Mouse (Mus musculus): ENCODE measurements around the gene Cpe. TPM values are rescaled to one million over a fixed set of nuclear protein-coding genes. Genes with fewer than 3 reads are reported as not detected.
A peak's percentile ranks its signal among the peaks of the same experiment; 100 is the strongest.

Cpe gene
- total RNA-seq, 2 experiments from 2014 or later = not detected

GRCm38 (mm10) chr8:64640599-64640998 lies 52.3 kb downstream of the Cpe start:
- no peak for ATAC-seq (replicated peaks; ENCODE audit: low FRiP score, low TSS enrichment, poor library complexity, severe bottlenecking)

- ATAC-seq (replicated peaks; ENCODE audit: low FRiP score, low TSS enrichment, poor library complexity, severe bottlenecking) = no peak
These were observed 53.2 kb downstream of the Cpe start for GRCm38 (mm10) chr8:64639676-64640075.

- ATAC-seq (replicated peaks; ENCODE audit: low FRiP score, low TSS enrichment, poor library complexity, severe bottlenecking) = no peak
These were observed 58.0 kb downstream of the Cpe start for GRCm38 (mm10) chr8:64634901-64635300.

- ATAC-seq (replicated peaks; ENCODE audit: low FRiP score, low TSS enrichment, poor library complexity, severe bottlenecking) = no peak
These were observed 58.6 kb downstream of the Cpe start for GRCm38 (mm10) chr8:64634131-64634865.

GRCm38 (mm10) chr8:64632169-64632568 lies 60.7 kb downstream of the Cpe start:
- ATAC-seq (replicated peaks; ENCODE audit: low FRiP score, low TSS enrichment, poor library complexity, severe bottlenecking) = no peak

GRCm38 (mm10) chr8:64631761-64632160 lies 61.1 kb downstream of the Cpe start:
- ATAC-seq (replicated peaks; ENCODE audit: low FRiP score, low TSS enrichment, poor library complexity, severe bottlenecking) = no peak

GRCm38 (mm10) chr8:64629034-64629760 lies 63.7 kb downstream of the Cpe start:
- no peak for ATAC-seq (replicated peaks; ENCODE audit: low FRiP score, low TSS enrichment, poor library complexity, severe bottlenecking)

- no peak for ATAC-seq (replicated peaks; ENCODE audit: low FRiP score, low TSS enrichment, poor library complexity, severe bottlenecking)
These were observed 64.8 kb downstream of the Cpe start for GRCm38 (mm10) chr8:64628039-64628438.

- no peak for ATAC-seq (replicated peaks; ENCODE audit: low FRiP score, low TSS enrichment, poor library complexity, severe bottlenecking)
These were observed 68.2 kb downstream of the Cpe start for GRCm38 (mm10) chr8:64624603-64625037.

- peak; percentile 85 for ATAC-seq (replicated peaks; ENCODE audit: low FRiP score, low TSS enrichment, poor library complexity, severe bottlenecking)
These were observed 72.3 kb downstream of the Cpe start for GRCm38 (mm10) chr8:64620365-64621150.

- ATAC-seq (replicated peaks; ENCODE audit: low FRiP score, low TSS enrichment, poor library complexity, severe bottlenecking) = no peak
These were observed 73.2 kb downstream of the Cpe start for GRCm38 (mm10) chr8:64619661-64620060.

- peak; percentile 91 for ATAC-seq (replicated peaks; ENCODE audit: low FRiP score, low TSS enrichment, poor library complexity, severe bottlenecking)
These were observed 74.2 kb downstream of the Cpe start for GRCm38 (mm10) chr8:64618618-64619017.

GRCm38 (mm10) chr8:64616566-64616965 lies 76.3 kb downstream of the Cpe start:
- peak; percentile 55; the same call in 1 of the 2 replicates for ATAC-seq (replicated peaks; ENCODE audit: low FRiP score, low TSS enrichment, poor library complexity, severe bottlenecking)

- ATAC-seq (replicated peaks; ENCODE audit: low FRiP score, low TSS enrichment, poor library complexity, severe bottlenecking) = no peak
These were observed 77.4 kb downstream of the Cpe start for GRCm38 (mm10) chr8:64615459-64615858.

GRCm38 (mm10) chr8:64613663-64614062 lies 79.2 kb downstream of the Cpe start:
- no peak for ATAC-seq (replicated peaks; ENCODE audit: low FRiP score, low TSS enrichment, poor library complexity, severe bottlenecking)

GRCm38 (mm10) chr8:64611210-64611974 lies 81.5 kb downstream of the Cpe start:
- no peak for ATAC-seq (replicated peaks; ENCODE audit: low FRiP score, low TSS enrichment, poor library complexity, severe bottlenecking)

GRCm38 (mm10) chr8:64608931-64609330 lies 83.9 kb downstream of the Cpe start:
- ATAC-seq (replicated peaks; ENCODE audit: low FRiP score, low TSS enrichment, poor library complexity, severe bottlenecking) = no peak

GRCm38 (mm10) chr8:64606015-64606414 lies 86.8 kb downstream of the Cpe start:
- ATAC-seq (replicated peaks; ENCODE audit: low FRiP score, low TSS enrichment, poor library complexity, severe bottlenecking) = no peak

- no peak for ATAC-seq (replicated peaks; ENCODE audit: low FRiP score, low TSS enrichment, poor library complexity, severe bottlenecking)
These were observed 94.6 kb downstream of the Cpe start for GRCm38 (mm10) chr8:64598206-64598605.

All from megakaryocyte-erythroid progenitor cell, adult 5-6 weeks (primary cell).